Mouse (Mus musculus) MEL (cell line): ENCODE data around the gene E2f1. TPM values are rescaled to one million over a fixed set of nuclear protein-coding genes. Genes with fewer than 3 reads are reported as not detected.

Experiments
- DNase-seq: peaks from one replicate; pipeline ENCODE4 v3.0.0; 2011; ENCODE audit warnings: low read depth, low spot score
- H3K27ac ChIP-seq: 2 replicates; pipeline ENCODE4 v1.5.1; 2012; ENCODE audit warnings: low read depth, mild to moderate bottlenecking, control low read depth, low read length, moderate library complexity; ENCODE audit not compliant: control insufficient read depth
- H3K27me3 ChIP-seq, 2 experiments: fragments of 150-350 bp in 1 of 2; sonication (generic) in 1 of 2; 2 replicates each; pipeline ENCODE4 v1.6.1; 2012; ENCODE audit warnings: low read length in 2 of 2, mild to moderate bottlenecking in 2 of 2, improper control_type of control experiment in 1 of 2, moderate library complexity in 1 of 2; ENCODE audit not compliant: insufficient read depth in 2 of 2, control insufficient read depth in 1 of 2
- H3K36me3 ChIP-seq, 2 experiments: 2 replicates each; pipeline ENCODE4 v1.6.1; 2012 to 2014; ENCODE audit warnings: low read length in 2 of 2, improper control_type of control experiment in 1 of 2, inconsistent platforms in 1 of 2, mild to moderate bottlenecking in 1 of 2; ENCODE audit not compliant: insufficient read depth in 2 of 2, control insufficient read depth in 1 of 2
- H3K4me1 ChIP-seq, 2 experiments: fragments of 150-350 bp in 1 of 2; sonication (generic) in 1 of 2; 2 replicates each; pipeline ENCODE4 v1.6.1; 2012; ENCODE audit warnings: low read length in 2 of 2, improper control_type of control experiment in 1 of 2, mild to moderate bottlenecking in 1 of 2; ENCODE audit not compliant: insufficient read depth in 2 of 2, control insufficient read depth in 1 of 2
- H3K4me3 ChIP-seq, 2 experiments: fragments of 150-350 bp in 1 of 2; sonication (generic) in 1 of 2; 2 replicates each; pipeline ENCODE4 v1.5.1; 2012; ENCODE audit warnings: low read depth in 2 of 2, low read length in 2 of 2, mild to moderate bottlenecking in 2 of 2, moderate library complexity in 2 of 2, control low read depth in 1 of 2, improper control_type of control experiment in 1 of 2; ENCODE audit not compliant: control insufficient read depth in 1 of 2, insufficient read depth in 1 of 2
- H3K79me2 ChIP-seq: 2 replicates; pipeline ENCODE4 v1.6.1; 2012; ENCODE audit warnings: mild to moderate bottlenecking, low read length, moderate library complexity; ENCODE audit not compliant: control insufficient read depth, poor library complexity, insufficient read depth
- H3K9ac ChIP-seq: 2 replicates; pipeline ENCODE4 v1.6.1; 2012; ENCODE audit warnings: low read depth, mild to moderate bottlenecking, control low read depth, low read length, moderate library complexity; ENCODE audit not compliant: control insufficient read depth, poor library complexity, severe bottlenecking
- H3K9me3 ChIP-seq: fragments of 150-350 bp; sonication (generic); replicated peaks from 2 replicates; pipeline ENCODE4 v1.6.1; 2012; ENCODE audit warnings: mild to moderate bottlenecking, low read length, improper control_type of control experiment, moderate library complexity; ENCODE audit not compliant: insufficient read depth
- CHD1 ChIP-seq: IDR thresholded peaks from 2 replicates; pipeline ENCODE4 v1.6.1; 2012; ENCODE audit warnings: low read depth, mild to moderate bottlenecking, inconsistent platforms, low read length, improper control_type of control experiment
- CHD2 ChIP-seq: IDR thresholded peaks from 2 replicates; pipeline ENCODE4 v1.6.1; 2011; ENCODE audit warnings: low read length, improper control_type of control experiment
- CTCF ChIP-seq, 3 experiments: IDR thresholded peaks in 2 of 3; conservative IDR thresholded peaks in 1 of 3; 2 replicates each; pipeline ENCODE4 v1.5.1; 2011 to 2012; ENCODE audit warnings: low read length in 3 of 3, low read depth in 2 of 3, mild to moderate bottlenecking in 2 of 3, improper control_type of control experiment in 1 of 3, inconsistent platforms in 1 of 3, mixed read lengths in 1 of 3, moderate library complexity in 1 of 3; ENCODE audit not compliant: control insufficient read depth in 1 of 3, insufficient read depth in 1 of 3, poor library complexity in 1 of 3, severe bottlenecking in 1 of 3
- E2F4 ChIP-seq: IDR thresholded peaks from 2 replicates; pipeline ENCODE4 v1.6.1; 2011; ENCODE audit warnings: low read depth, low read length, improper control_type of control experiment, borderline replicate concordance
- ELF1 ChIP-seq: IDR thresholded peaks from 2 replicates; pipeline ENCODE4 v1.6.1; 2014; ENCODE audit warnings: low read depth, mild to moderate bottlenecking, inconsistent platforms, low read length, improper control_type of control experiment, moderate library complexity
- EP300 ChIP-seq, 2 experiments: IDR thresholded peaks; 2 replicates each; pipeline ENCODE4 v1.6.1; 2011; ENCODE audit warnings: improper control_type of control experiment in 2 of 2, low read length in 2 of 2, low read depth in 1 of 2, mild to moderate bottlenecking in 1 of 2
- ETS1 ChIP-seq: IDR thresholded peaks from 2 replicates; pipeline ENCODE4 v1.6.1; 2012; ENCODE audit warnings: low read depth, mild to moderate bottlenecking, inconsistent platforms, low read length, improper control_type of control experiment, moderate library complexity
- GATA1 ChIP-seq: IDR thresholded peaks from 2 replicates; pipeline ENCODE4 v1.6.1; 2011; ENCODE audit warnings: low read depth, low read length, improper control_type of control experiment
- HCFC1 ChIP-seq: IDR thresholded peaks from 2 replicates; pipeline ENCODE4 v1.6.1; 2012; ENCODE audit warnings: low read depth, mild to moderate bottlenecking, inconsistent platforms, low read length, improper control_type of control experiment, moderate library complexity
- JUND ChIP-seq: IDR thresholded peaks from 2 replicates; pipeline ENCODE4 v1.6.1; 2011; ENCODE audit warnings: low read depth, mild to moderate bottlenecking, improper control_type of control experiment, low read length
- MAFK ChIP-seq: IDR thresholded peaks from 2 replicates; pipeline ENCODE4 v1.6.1; 2011; ENCODE audit warnings: low read depth, mild to moderate bottlenecking, low read length, improper control_type of control experiment, borderline replicate concordance
- MAX ChIP-seq: IDR thresholded peaks from 2 replicates; pipeline ENCODE4 v1.6.1; 2011; ENCODE audit warnings: low read length, improper control_type of control experiment
- MAZ ChIP-seq: IDR thresholded peaks from 2 replicates; pipeline ENCODE4 v1.6.1; 2012; ENCODE audit warnings: low read depth, mild to moderate bottlenecking, inconsistent platforms, low read length, improper control_type of control experiment
- MEF2A ChIP-seq: IDR thresholded peaks from 2 replicates; pipeline ENCODE4 v1.6.1; 2014; ENCODE audit warnings: low read depth, mild to moderate bottlenecking, inconsistent platforms, low read length, improper control_type of control experiment; ENCODE audit not compliant: poor library complexity, insufficient replicate concordance, severe bottlenecking; ENCODE audit errors: extremely low read depth
- MXI1 ChIP-seq: IDR thresholded peaks from 2 replicates; pipeline ENCODE4 v1.6.1; 2011; ENCODE audit warnings: mild to moderate bottlenecking, low read depth, low read length, improper control_type of control experiment
- MYB ChIP-seq: IDR thresholded peaks from 2 replicates; pipeline ENCODE4 v1.6.1; 2011; ENCODE audit warnings: mild to moderate bottlenecking, low read depth, low read length, improper control_type of control experiment
- MYC ChIP-seq: IDR thresholded peaks from 2 replicates; pipeline ENCODE4 v1.6.1; 2011; ENCODE audit warnings: low read depth, mild to moderate bottlenecking, low read length, improper control_type of control experiment, moderate library complexity
- NELFE ChIP-seq: IDR thresholded peaks from 2 replicates; pipeline ENCODE4 v1.6.1; 2011; ENCODE audit warnings: low read depth, low read length, improper control_type of control experiment
- NRF1 ChIP-seq: IDR thresholded peaks from 2 replicates; pipeline ENCODE4 v1.6.1; 2014; ENCODE audit warnings: low read depth, mild to moderate bottlenecking, inconsistent platforms, low read length, improper control_type of control experiment, moderate library complexity; ENCODE audit not compliant: poor library complexity, insufficient read depth, severe bottlenecking
- POLR2A ChIP-seq, 2 experiments: IDR thresholded peaks; 2 replicates each; pipeline ENCODE4 v1.6.1; 2011 to 2012; ENCODE audit warnings: low read length in 2 of 2, mild to moderate bottlenecking in 2 of 2, control low read depth in 1 of 2, improper control_type of control experiment in 1 of 2, low read depth in 1 of 2, moderate library complexity in 1 of 2; ENCODE audit not compliant: control insufficient read depth in 1 of 2, insufficient read depth in 1 of 2, poor library complexity in 1 of 2
- POLR2AphosphoS2 ChIP-seq: IDR thresholded peaks from 2 replicates; pipeline ENCODE4 v1.6.1; 2011; ENCODE audit warnings: low read length, improper control_type of control experiment
- POLR2AphosphoS5 ChIP-seq: IDR thresholded peaks from 2 replicates; pipeline ENCODE4 v1.6.1; 2012; ENCODE audit warnings: low read depth, borderline replicate concordance, mild to moderate bottlenecking, inconsistent platforms, low read length, moderate library complexity, mixed read lengths
- RAD21 ChIP-seq: IDR thresholded peaks from 2 replicates; pipeline ENCODE4 v1.6.1; 2011; ENCODE audit warnings: mild to moderate bottlenecking, low read depth, low read length, improper control_type of control experiment
- SIN3A ChIP-seq: IDR thresholded peaks from 2 replicates; pipeline ENCODE4 v1.6.1; 2012; ENCODE audit warnings: low read length, improper control_type of control experiment, inconsistent platforms
- SMC3 ChIP-seq: IDR thresholded peaks from 2 replicates; pipeline ENCODE4 v1.6.1; 2011; ENCODE audit warnings: low read depth, low read length, improper control_type of control experiment
- TAL1 ChIP-seq: IDR thresholded peaks from 2 replicates; pipeline ENCODE4 v1.6.1; 2012; ENCODE audit warnings: mild to moderate bottlenecking, inconsistent platforms, low read length, moderate library complexity, mixed read lengths
- TBP ChIP-seq: IDR thresholded peaks from 2 replicates; pipeline ENCODE4 v1.8.0; 2011; ENCODE audit warnings: low read depth, low read length, improper control_type of control experiment
- TCF12 ChIP-seq: IDR thresholded peaks from 2 replicates; pipeline ENCODE4 v1.6.1; 2014; ENCODE audit warnings: low read depth, mild to moderate bottlenecking, inconsistent platforms, low read length, improper control_type of control experiment, moderate library complexity
- ZC3H11A ChIP-seq: IDR thresholded peaks from 2 replicates; pipeline ENCODE4 v1.6.1; 2012; ENCODE audit warnings: low read depth, mild to moderate bottlenecking, inconsistent platforms, low read length, improper control_type of control experiment
- polyA plus RNA-seq, 2 experiments: library from polyadenylated mRNA; stranded (reverse) in 1 of 2; unstranded in 1 of 2; fragments of >175 nt in 1 of 2; fragments of >200 nt in 1 of 2; gene quantifications; 2 replicates each; pipeline versions ENCODE4 v1.2.1 to v1.2.4; 2012; ENCODE audit warnings: low replicate concordance in 2 of 2, low read depth in 1 of 2; ENCODE audit not compliant: insufficient read length in 2 of 2, insufficient read depth in 1 of 2, missing spikeins in 1 of 2
- total RNA-seq: library from RNA; depleted of rRNA; stranded (reverse); fragments of 300-350 nt; gene quantifications from 2 replicates; pipeline ENCODE4 v1.2.3, GENCODE M21; 2012

Gene E2f1
- total and polyA plus RNA-seq, 3 experiments: 17.4 to 41.6 TPM; not detected in 1

DNA sequence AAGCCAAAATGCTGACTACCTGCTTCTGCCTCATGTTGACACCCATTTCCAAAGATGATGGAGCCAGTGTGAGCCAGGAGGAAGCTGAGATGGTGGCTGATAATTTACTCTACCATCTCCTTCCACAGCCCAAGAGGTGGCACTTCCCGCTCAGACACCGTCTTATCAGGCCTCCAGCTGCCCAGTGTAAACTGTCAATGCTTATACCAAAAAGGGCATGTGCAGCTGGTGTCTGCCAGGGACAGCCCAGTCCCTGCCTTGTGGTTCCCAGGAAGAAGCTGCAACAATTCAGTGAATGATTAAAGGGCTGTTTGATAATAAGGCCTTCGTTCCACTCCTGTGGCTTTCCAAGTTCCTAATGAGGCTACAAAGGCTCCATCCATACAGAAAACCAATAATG lies 31.0 kb downstream of the E2f1 start:
- TF ChIP-seq CHD2 (no peak), RAD21 (no peak), ELF1 (0 out of 2 replicates have a peak, but pooled peaks have one; percentile 20), ETS1 (peak; percentile 69; the same call in 1 of the 2 replicates), MAX (no peak), NELFE (no peak), MXI1 (peak; percentile 66; the same call in 1 of the 2 replicates), TAL1 (no peak), MAZ (no peak), JUND (no peak), POLR2AphosphoS2 (peak; percentile 49), MAFK (no peak), ZC3H11A (no peak), POLR2A (IDR thresholded peaks at IDR 0.05; ENCODE audit: control insufficient read depth in 1 of 2, insufficient read depth in 1 of 2, low read depth in 1 of 2, low read length in 2 of 2, poor library complexity in 1 of 2) (0 out of 4 replicates have a peak, but pooled peaks of 1 of the 2 experiments have one; percentile 24), HCFC1 (no peak), NRF1 (no peak), MYB (no peak; the same call in 1 of the 2 replicates), MYC (no peak), CTCF (IDR thresholded peaks at IDR 0.05 in 2 of 3, conservative IDR thresholded peaks at IDR 0.05 in 1 of 3; ENCODE audit: control insufficient read depth in 1 of 3, insufficient read depth in 1 of 3, low read depth in 2 of 3, low read length in 3 of 3, poor library complexity in 1 of 3, severe bottlenecking in 1 of 3) (no peak), POLR2AphosphoS5 (no peak), CHD1 (no peak), EP300 (IDR thresholded peaks at IDR 0.05; ENCODE audit: low read depth in 1 of 2, low read length in 2 of 2) (peak; percentile 29 to 53; a peak in 3 of 4 replicates), E2F4 (no peak), TCF12 (0 out of 2 replicates have a peak, but pooled peaks have one; percentile 24), SMC3 (no peak), SIN3A (peak; percentile 33), MEF2A (no peak), TBP (no peak), GATA1 (peak; percentile 54)
- DNase-seq: peak; percentile 34
- H3K27ac ChIP-seq: no peak overlapping the region
- no peak overlapping the region for H3K9ac ChIP-seq
- H3K36me3 ChIP-seq: peaks cover 11 to 15% of the 10 kb centered on the region in 2 experiments
- H3K79me2 ChIP-seq: no peaks in the 10 kb centered on the region
- H3K27me3 ChIP-seq: no peaks in the 10 kb centered on the region
- no peaks in the 10 kb centered on the region for H3K9me3 ChIP-seq
- H3K4me3 ChIP-seq: no peak overlapping the region
- peaks cover 5 to 10% of the 10 kb centered on the region in 2 experiments; a peak in 3 of 4 replicates for H3K4me1 ChIP-seq
